Mouse (Mus musculus) spleen, postnatal 14 days (tissue): ENCODE results near the gene Sptan1.

Experiments used
- DNase-seq, 2 experiments: peaks; one replicate each; pipeline ENCODE4 v3.0.0; 2021 to 2022; ENCODE audit warnings: low spot score in 2 of 2

Gene Sptan1

DNA sequence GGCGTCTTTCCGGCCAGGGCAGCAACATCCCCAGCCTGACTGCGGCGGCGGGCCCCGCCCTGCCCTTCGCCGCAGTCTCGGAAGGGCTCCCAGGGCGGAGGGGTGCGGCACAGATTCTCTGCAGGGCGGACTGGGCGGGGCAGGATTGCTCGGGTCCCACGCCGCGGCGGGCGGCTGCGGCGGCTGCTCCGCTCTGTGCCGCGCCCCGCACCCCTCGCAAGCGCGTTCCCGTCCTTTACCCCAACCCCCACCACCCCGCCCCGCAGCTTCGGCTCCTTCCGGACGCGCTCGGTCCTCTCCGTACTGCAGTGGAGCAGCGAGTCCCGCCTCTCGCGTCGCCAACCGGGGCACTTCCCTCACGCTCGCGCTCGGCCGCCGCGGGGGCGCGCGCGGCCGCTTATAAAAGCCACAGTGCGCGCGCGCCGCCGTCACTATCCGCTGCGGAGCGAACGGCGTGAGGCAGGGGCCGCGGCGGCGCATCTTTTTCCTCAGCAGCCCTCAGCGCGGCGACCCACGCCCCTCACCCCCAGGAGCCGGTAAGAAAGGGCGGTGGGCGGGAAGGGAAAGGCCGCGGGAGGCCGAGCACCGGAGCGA lies at the start of gene Sptan1:
TSS of gene Sptan1 (plus strand) at position 311 of the 594 bp plus-strand sequence.
- peak; percentile 77 to 84 for DNase-seq

DNA sequence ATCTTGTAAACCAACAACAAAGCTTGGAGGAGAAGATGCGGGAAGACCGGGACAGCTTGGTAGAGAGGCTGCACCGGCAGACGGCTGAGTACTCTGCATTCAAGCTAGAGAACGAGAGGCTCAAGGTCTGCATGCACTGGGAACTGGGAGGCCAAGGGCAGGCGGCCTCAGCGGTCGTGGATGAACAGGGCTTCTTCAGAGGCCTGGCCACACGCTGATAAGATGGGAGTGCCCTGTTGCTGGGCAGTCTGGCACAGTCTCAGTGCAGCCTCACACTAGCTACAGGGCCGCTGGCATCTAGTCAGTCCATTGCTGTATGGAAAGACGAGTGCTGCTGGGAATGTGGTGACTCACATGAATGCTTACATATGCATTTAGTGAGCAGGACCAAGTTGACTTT lies 47.7 kb upstream of the Sptan1 start:
- peak; percentile 41 to 54 for DNase-seq

DNA sequence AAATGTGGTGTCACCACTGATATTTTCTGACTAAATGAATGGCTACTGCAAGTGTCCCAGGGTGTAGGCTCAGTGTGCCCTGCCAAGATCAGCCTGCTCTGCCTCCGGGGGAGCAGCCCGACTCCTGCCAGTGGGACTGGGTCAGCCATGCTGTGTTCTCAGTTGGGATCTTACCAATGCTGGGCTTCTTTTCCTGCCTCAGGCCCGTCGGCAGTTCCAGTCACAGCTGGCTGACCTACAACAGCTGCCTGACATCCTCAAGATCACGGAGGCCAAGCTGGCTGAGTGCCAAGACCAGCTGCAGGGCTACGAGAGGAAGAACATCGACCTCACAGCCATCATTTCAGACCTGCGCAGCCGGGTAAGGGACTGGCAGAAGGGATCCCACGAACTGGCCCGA lies 43.3 kb upstream of the Sptan1 start:
- DNase-seq = peak; percentile 25 to 46

DNA sequence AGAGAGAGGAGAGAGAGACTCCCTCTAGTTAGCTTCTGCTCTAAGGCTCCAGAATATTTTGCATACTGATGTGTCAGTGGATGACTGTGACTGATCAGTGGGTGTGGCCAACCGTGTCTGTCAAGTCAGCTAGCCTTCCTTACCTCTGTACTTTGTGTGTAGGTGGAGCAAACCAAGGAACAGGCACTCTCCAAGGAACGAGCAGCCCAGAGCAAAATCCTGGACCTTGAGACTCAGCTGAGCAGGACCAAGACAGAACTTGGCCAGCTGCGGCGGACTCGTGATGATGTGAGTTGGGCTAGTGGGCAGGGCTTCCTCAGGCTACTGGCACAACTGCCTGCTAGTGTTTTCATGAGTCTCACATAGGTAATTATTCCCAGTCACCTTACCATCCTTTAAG lies 38.8 kb upstream of the Sptan1 start:
- DNase-seq = no peak

DNA sequence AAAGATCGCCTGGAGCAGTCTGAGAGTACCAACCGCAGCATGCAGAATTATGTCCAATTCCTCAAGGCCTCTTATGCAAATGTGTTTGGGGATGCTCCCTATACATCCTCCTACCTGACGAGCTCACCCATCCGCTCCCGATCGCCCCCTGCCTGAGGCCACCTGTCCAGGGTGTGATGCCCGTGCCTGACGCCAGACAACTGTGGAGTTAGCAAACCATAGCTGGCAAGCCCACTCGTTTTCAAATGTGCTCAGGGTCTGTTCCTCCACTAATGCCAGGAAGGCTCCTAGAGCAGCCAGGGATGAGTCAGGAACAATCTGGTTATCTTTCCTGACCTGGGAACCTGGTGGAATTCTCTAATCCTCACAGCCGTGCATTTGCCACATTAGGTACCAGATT lies 34.9 kb upstream of the Sptan1 start:
- DNase-seq = no peak

DNA sequence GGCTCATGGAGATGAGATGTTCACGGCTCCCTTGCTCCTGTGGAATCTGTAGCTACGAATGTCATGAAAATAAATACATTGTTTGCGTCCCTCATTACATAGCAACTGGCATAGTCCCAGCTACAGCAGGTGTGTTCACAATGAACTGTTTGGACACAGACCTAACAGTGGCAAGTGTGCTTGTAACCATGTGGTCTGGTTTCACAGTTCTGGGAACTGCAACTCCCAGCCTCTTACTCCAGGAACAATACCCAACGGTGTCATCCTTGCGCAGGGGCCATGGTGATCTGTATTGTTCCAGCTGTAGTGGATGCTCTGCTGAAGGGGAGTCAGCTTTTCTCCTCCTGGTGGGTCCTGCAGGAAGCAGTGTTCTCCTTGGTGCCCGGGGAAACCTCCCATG lies 34.2 kb upstream of the Sptan1 start:
- DNase-seq = no peak

DNA sequence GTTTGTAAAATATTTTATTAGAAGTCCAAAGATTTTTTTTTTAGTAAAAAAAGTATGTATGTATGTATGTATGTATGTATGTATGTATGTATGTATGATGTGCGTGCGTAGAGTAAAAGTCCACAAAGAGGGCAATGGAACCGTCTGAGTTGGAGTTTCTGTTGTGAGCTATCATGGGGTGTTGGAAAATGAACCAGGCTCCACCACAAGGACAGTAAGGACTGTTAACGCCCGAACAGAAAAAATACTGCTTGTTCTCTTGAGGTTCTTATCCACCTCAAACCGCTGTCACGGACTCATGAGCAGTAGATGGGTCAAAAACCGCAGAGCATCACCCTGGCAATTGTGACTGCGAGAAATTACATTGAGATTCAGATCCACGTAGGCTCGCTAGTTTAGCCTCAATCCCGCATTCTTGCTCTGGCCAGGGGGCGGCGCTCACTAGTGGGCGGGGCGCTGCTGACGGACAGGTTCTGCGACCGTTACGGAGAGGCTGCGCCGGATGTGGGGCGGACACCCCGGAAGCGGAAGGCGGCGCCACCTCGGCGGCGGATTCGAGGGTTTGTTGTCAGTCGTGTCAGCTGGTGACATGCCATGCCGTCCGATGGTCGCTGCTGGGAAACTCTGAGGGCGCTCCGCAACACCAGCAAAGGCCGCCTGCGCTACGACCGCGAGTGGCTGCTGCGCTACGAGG lies 30.3 kb upstream of the Sptan1 start, which contains the start of gene Gle1:
TSS of gene Gle1 (plus strand) at position 521 of the 694 bp plus-strand sequence.
- DNase-seq = peak; percentile 95 to 98

DNA sequence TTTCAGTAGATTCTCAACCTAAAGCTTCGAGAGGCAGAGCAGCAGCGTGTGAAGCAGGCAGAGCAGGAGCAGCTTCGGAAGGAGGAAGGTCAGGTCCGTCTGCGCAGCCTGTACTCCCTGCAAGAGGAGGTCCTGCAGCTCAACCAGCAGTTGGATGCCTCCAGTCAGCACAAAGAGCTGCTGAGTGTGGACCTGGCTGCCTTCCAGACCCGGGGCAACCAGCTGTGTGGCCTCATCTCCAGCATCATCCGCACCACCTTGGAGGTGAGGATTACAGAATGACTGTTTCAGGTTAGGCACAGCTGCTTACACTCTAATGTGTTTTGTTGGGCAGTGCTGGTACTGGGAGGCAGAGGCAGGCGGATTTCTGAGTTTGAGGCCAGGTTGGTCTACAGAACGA lies 25.3 kb upstream of the Sptan1 start:
- no peak for DNase-seq

DNA sequence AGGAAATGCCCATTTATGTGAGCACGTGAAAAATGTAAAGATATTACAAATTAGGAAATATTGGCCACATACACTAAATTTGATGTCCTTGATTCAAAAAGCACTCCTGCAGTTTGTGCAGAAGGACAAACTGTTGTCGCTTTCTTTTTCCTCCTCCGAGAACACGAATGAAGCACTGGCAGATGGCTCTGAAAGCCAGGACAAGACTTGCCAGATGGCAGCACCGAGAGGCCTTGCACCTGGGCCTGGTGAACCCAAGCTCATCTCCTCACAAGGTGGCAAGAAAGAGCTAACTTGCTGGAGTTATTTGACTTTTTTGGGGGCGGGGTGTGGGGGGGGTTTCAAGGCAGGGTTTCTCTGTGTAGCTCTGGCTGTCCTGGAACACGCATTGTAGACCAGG lies 24.5 kb upstream of the Sptan1 start:
- DNase-seq = no peak

DNA sequence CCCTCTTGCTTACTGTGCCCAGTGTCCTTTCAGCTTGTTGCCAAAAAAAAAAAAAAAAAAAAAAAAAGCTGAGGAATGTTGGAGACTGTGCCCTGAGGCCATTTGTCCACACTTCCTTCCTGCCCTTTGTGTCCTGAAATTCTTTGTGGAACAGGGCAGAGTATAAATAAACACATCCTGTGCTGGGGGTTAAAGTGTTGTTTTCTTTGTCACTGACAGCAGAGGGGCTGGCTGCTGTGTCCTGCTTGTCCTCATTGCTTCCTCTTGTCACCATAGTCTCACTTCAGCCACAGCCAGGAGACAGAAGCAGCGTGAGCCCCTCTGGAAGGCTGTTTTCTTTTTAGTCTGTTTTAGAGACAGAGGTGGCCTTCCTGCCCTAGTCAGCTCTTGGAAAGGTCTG lies 20.6 kb upstream of the Sptan1 start:
- no peak for DNase-seq

DNA sequence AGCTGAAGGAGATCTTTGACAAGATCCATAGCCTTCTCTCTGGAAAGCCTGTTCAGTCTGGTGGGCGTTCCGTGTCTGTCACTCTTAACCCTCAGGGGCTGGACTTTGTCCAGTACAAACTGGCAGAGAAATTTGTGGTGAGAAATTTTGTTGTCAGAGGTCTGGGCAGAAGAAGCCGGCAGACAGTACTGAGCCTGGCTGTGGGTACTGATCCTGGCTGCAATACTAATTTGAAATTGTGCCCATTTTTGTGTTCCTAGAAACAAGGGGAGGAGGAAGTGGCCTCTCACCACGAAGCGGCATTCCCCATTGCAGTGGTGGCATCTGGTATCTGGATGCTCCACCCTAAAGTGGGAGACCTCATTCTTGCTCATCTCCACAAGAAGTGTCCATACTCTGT lies 16.5 kb upstream of the Sptan1 start:
- DNase-seq = no peak

DNA sequence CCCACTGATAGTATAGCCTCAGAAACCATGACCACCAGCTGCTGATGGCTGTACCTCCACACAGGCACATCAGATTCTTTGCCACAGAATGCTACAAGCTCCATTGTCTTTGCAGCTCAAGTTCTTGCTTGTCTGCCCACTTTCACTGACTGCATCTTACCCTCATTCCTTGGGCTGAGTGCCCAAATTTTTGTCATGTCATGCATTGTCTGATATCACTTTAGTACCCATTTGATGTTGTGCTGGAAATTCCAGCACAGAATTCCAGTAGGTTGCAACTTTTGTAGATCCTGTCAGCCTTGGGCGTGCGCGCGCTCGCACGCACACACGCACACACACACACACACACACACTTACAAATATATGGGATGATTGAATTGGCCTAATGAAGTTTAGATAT lies 4.1 kb upstream of the Sptan1 start:
- DNase-seq = no peak

DNA sequence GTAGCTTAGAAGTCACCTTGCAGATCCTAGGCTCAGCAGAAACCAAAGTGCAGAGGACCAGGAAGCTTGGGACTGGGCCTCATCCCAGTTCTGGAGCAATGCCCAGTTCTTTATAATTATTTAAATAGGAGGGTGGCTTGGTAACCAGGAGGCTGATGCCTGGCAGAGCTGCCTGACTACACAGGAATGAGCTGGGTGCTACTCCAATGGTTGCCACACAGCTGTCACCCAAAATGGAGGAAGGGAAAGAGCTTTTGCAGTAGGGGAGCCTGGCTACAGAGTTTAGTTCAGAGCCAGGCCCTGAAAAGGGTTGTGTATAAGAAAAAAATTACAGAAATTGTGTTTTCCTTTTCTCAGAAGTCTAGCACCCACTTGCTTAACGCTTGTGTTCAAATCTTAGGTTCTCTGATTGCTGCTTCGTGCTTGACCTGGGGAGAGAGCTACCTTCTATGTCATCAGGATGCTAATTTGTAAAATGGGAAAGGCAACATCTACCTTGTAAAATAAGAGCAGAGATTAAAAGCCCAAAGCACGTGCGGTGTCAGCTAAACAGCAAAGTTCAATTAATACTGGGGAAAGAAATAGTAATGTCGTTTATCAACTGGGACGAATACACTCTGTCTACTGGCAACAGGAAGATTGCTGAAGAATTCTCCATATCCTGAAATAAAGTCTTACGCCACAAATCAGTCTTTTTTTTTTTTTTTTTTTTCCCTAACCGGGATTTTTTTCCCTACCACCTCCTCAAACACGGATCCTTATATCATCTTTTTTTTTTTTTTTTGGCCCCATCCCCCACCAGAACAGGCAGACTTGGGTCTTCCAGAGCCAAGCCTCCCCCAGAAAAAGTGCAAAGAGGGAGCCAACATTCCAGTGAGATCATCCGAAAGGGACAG lies 758 bp upstream of the Sptan1 start:
- no peak for DNase-seq

DNA sequence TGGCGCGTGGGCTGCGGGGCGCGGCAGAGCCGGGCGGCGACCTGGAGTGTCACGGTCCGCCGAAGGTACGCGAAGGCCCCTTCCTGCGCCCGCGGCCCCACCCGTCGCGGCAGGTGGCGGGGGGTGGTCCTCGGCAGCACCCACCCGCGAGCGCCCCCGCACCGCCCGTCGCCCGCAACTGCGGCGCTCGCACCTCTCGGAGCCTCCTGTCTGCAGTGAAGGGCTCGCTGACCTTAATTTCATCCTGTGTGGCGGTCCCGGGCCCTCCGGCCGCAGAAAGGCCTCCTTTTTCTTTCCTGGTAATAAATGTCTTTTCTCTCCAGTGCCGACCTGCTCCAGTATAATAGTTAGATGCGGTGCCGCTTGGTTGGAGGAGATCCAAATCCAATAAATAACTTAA lies 546 bp downstream of the Sptan1 start:
- peak in 1 of 2 experiments; percentile 26 for DNase-seq

DNA sequence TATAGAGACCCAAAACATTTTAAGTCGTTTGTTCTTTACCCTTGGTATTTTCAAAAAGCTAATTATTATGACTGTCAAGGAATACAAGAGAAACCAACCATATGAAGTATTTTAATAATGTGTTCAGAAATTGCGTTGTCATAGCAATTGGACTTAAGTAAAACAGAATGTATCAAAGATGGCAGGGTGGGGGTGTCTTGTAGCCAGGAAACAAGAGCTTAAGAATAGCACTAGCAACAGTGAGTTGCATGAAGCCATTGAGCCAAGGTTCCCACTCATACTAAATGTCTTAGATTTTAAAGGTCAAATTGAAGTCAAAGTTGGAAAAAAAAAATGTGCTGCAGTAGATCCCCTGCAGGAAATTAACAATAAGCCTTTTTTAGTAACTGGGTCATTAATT lies 1.5 kb downstream of the Sptan1 start:
- DNase-seq = no peak

DNA sequence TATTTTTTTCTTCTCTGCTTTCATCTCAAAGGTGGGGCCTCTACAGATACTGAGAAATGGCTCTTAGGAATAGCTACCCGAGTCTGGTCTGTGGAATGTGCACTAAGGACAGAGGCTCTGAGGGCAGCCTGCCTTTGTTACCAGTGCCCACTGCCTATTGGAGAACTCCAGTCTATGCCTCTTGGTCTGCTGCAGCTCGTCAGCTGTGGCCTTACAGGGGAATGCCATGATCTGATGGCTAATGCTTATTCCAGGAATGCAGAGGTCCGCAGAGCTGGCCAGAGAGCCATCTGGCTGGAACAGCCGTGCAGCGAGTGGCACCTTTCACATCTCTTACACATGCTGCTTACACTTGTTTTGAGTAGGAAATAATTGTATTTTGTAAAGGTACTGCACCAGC lies 2.4 kb downstream of the Sptan1 start:
- no peak for DNase-seq

DNA sequence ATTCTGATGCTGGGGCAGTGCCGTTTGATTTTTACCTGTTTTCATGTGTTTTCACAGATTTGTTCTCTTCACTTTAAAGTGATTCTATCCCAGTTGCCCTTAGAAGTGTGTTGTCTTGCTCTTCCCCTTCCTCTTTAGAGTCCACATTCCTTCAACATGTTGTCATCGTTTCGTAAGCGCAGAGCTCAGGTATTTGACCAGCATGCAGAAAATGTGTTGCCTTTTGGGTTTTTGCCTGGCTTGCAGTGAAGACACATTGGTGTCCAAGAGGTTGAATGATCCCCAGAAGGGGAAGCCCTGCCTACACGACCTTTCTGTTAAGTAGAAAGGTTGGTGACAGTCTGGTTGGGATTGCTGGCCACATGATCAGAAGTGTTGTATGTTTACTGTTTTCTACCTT lies 3.3 kb downstream of the Sptan1 start:
- no peak for DNase-seq

DNA sequence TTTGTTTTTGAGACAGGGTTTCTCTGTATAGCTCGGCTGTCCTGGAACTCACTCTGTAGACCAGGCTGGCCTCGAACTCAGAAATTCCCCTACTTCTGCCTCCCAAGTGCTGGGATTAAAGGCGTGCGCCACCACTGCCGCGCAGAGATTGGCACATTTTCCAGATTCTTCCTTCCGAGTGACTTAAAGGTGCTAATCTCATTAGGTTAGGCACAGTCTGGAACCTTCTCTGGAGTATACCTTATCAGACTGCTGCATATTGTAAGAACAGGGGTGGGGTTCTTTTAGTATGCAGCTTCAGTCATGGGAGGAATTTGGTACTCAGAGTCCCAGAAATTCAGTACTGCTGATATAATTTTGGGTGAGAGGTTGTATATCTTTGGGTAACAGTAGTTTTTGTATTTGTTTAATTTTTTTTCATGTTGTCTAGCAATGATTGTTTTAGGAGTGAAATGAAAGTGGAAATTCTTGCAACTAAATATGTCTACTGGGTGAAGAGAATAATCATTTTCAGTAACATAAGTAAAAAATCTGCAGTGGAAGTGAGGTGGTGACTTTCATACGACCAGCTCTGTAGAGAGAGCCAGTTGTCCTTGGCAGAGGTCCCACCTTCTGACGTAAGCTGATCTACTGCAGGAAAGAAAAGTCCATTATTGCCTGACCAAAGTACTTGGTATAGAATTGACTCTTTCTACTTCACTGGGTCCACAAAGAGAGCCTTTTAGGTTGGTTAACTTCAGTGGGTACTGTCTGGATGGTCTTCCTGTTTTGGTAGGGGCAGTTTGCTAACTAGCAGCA lies 6.7 kb downstream of the Sptan1 start:
- DNase-seq = no peak

DNA sequence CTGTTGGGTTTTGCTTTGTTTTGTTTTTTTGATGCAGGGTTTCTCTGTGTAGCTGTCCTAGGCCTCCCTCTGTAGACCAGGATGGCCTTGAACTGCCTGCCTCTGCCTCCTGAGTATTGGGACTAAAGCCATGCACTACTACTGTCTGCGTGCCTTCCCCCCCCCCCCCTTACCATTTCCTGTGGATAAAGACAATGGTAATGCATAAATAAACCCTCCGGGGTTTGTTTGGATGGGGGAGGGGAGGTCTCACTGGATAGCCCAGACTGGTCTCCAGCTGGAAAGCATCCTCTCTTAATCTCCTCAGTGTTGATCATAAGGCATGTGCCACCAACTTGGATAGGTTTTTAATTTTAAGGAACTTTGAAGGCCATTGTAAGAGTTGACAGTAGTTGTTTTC lies 8.2 kb downstream of the Sptan1 start:
- no peak for DNase-seq

DNA sequence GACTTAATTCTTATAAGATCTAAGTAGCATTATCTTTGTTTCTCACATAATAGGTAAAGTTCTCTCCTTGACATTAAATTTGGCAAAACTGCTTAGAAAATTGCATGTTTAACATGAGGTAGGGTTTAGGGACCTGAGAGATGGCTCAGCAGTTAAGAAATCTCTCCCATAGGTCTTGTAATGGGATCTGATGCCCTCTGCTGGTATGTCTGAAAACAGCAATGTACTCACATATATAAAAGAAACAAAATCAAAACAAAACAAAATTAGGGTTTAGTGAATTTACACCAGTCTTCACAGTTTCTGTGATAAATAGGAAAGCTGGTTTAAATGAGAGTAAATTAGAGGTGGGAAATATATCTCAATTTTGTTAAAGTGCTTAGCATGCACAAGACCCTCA lies 11.9 kb downstream of the Sptan1 start:
- peak in 1 of 2 experiments; percentile 35 for DNase-seq

DNA sequence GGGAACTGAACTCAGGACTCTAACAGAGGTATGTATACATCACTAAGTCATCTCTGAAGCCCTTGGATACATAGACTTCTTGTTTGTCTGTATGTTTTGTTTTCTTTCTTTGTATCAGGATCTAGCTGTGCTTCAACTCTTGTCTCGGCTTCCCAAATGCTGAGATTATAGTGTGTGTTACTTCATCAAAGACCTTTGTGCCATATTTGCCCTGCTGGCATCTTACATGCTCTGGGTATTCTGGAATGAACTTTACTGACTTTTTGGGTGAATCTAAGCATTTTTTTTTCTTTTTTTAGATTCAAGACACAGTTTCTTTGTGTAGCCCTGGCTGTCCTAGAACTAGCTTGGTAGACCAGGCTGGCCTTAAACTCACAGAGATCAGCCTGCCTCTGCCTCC lies 15.3 kb downstream of the Sptan1 start:
- no peak for DNase-seq

DNA sequence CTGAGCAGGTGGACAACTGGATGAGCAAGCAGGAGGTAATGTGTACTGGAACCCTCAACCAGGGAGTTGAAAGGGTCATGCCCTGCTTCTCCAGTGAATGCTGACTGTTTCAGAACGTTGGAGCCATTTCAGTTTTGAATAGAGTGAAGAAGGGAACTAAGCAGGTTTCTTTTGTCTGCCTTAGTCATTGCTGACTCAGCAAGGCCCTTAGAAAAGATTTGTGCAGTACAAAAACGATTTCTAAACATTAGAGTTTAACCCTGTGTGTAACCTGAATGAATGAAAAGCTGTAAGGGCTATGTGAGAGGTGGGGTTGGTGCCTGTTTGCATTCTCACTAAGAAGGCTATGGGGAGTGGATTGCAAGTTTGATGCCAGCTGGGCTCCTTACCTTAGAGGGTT lies 26.6 kb downstream of the Sptan1 start:
- no peak for DNase-seq
